Mouse (Mus musculus): ENCODE measurements around the gene Insig1.

Insig1 gene

GRCm38 (mm10) chr5:28122491-28123454 lies 51.6 kb downstream of the Insig1 start:
- peak; percentile 68 for DNase-seq

DNA sequence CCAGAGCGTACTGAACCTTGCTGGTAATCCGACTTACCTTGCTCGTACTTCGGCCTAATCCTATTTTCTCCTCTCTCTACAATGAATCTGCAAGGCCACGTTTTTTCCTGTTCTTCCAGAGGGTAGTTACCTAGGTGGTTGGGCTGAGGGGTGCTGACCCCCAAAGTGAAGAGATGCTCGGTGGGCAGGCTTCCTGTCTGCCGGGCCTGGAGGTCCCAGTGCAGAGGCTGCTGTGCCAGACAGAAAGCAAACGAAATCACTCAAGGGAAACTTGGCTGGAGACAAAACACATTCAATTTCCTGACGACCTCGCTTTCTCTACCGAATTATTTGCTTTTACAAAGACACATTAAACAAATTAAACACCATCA lies 52.3 kb downstream of the Insig1 start:
- DNase-seq = no peak

- DNase-seq = no peak
These were observed 53.4 kb downstream of the Insig1 start for GRCm38 (mm10) chr5:28124321-28125230.

Data from lung, postnatal 14 days (tissue).